Mouse (Mus musculus) limb, embryonic 13.5 days (tissue): ENCODE results near the gene 2410004P03Rik. TPM values are rescaled to one million over a fixed set of nuclear protein-coding genes. Genes with fewer than 3 reads are reported as not detected.
"Not testable (repeated sequence)": the region's sequence is repeated elsewhere in the genome, so short reads cannot be mapped to it uniquely, and the experiment has no call there.

Source experiments
- ATAC-seq: fragments of 200-750 bp; cut with Nextera tagmentation; 2 replicates; pipeline ENCODE4 v1.8.0; 2017; ENCODE audit warnings: low read depth, moderate number of reproducible peaks, moderate TSS enrichment; ENCODE audit not compliant: low FRiP score
- H3K27ac ChIP-seq: fragments of 300-500 bp; sonication (generic); 2 replicates; pipeline ENCODE4 v1.5.1; 2015; ENCODE audit warnings: inconsistent platforms, mild to moderate bottlenecking, moderate library complexity
- H3K27me3 ChIP-seq: fragments of 300-500 bp; sonication (generic); 2 replicates; pipeline ENCODE4 v1.6.1; 2015; ENCODE audit warnings: mild to moderate bottlenecking, inconsistent platforms
- H3K36me3 ChIP-seq: fragments of 300-500 bp; sonication (generic); 2 replicates; pipeline ENCODE4 v1.6.1; 2015; ENCODE audit warnings: inconsistent platforms, mild to moderate bottlenecking, moderate library complexity
- H3K4me1 ChIP-seq: fragments of 300-500 bp; sonication (generic); 2 replicates; pipeline ENCODE4 v1.6.1; 2015; ENCODE audit warnings: inconsistent platforms
- H3K4me2 ChIP-seq: fragments of 300-500 bp; sonication (generic); replicated peaks from 2 replicates; pipeline ENCODE4 v1.6.1; 2015; ENCODE audit warnings: inconsistent platforms, mild to moderate bottlenecking, moderate library complexity
- H3K4me3 ChIP-seq: fragments of 300-500 bp; sonication (generic); 2 replicates; pipeline ENCODE4 v1.5.1; 2015; ENCODE audit warnings: moderate library complexity, mild to moderate bottlenecking, inconsistent platforms
- H3K9ac ChIP-seq: fragments of 300-500 bp; sonication (generic); 2 replicates; pipeline ENCODE4 v1.6.1; 2015; ENCODE audit warnings: mild to moderate bottlenecking, inconsistent platforms
- H3K9me3 ChIP-seq: fragments of 300-500 bp; sonication (generic); 2 replicates; pipeline ENCODE4 v1.6.1; 2016; ENCODE audit warnings: inconsistent platforms
- WGBS: fragments of 180-500 bp; shearing (Covaris S2); methylation state at CpG from one replicate; pipeline ENCODE4 v1.1.7; 2015; 5-methylcytosine and 5-hydroxymethylcytosine counted together
- polyA plus RNA-seq: library from polyadenylated mRNA; unstranded; fragments of >200 nt; fragmentation: Nextera tagmentation; extraction: Ambion mirVana; gene quantifications from 2 replicates; pipeline ENCODE4 v1.2.1, GENCODE M21; 2015

Gene 2410004P03Rik
- polyA plus RNA-seq, 1 experiment from 2014 or later = 0.52 TPM

DNA sequence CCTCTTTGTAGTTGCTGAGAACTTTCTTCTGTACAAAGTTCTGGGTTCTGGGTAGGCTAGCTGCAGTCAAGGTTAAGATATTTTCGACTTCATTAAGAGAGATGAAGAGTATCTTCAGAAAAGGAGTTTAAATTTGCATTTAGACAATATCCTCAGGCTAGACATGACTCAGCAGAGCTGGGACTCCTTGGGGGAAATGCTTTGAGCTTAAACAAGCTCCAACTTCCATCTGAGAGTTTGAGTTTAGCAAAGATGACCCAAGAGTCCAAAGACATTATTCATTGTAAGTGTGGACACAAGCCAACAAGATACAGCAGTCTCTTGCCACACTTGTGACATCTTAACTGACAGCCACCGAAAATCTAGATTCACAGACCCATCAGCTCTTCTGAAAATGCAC lies 27.9 kb upstream of the 2410004P03Rik start:
- Histone ChIP-seq H3K4me3 (no peak overlapping the region), H3K27ac (no peak overlapping the region), H3K9ac (no peak overlapping the region), H3K9me3 (no peaks in the 10 kb centered on the region), H3K36me3 (no peaks in the 10 kb centered on the region), H3K4me1 (peaks cover 8% of the 10 kb centered on the region; the same call in 1 of the 2 replicates), H3K27me3 (no peaks in the 10 kb centered on the region), H3K4me2 (no peak overlapping the region)
- no peak for ATAC-seq
- 71% methylated on average over 2 of the region's 2 CpGs for WGBS

GRCm38 (mm10) chr12:17038246-17038645 lies 26.7 kb upstream of the 2410004P03Rik start:
- Histone ChIP-seq H3K4me3 (no peak overlapping the region), H3K9me3 (no peaks in the 10 kb centered on the region), H3K4me2 (no peak overlapping the region), H3K4me1 (peaks cover 8% of the 10 kb centered on the region; the same call in 1 of the 2 replicates), H3K27ac (no peak overlapping the region), H3K9ac (no peak overlapping the region), H3K36me3 (no peaks in the 10 kb centered on the region), H3K27me3 (no peaks in the 10 kb centered on the region)
- no peak for ATAC-seq
- WGBS = 81% methylated on average over 6 of the region's 6 CpGs

DNA sequence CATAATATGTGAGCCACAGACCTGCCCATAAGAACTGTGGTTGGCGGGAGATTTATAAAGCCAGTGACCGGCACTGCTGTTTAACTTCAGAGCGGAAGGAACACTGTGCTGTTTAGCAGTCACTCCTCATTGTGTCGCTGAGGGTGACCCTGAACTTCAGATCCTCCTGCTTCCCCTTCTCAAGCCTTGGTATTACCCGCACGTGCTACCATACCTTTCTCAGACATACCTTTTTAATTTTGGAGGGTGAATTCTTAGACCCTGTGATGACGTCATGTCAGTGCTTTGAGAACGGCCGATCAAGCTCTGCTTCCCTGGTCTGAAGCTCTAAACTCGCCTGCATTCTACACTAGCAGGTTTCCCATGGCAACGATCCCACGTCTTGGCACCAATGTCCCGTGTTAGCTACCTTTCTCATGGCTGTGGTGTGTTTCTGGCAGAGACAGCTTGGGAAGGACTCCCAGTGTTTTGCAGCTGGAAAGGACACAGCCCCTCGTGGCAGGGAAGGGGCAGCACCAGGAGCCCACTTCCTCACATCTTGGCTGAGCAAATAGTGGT lies 25.6 kb upstream of the 2410004P03Rik start:
- ATAC-seq = 0 out of 2 replicates have a peak, but pooled peaks have one; percentile 18
- no peaks in the 10 kb centered on the region for H3K36me3 ChIP-seq
- no peak overlapping the region for H3K9ac ChIP-seq
- no peak overlapping the region for H3K27ac ChIP-seq
- H3K4me2 ChIP-seq = no peak overlapping the region; the same call in 1 of the 2 replicates
- H3K9me3 ChIP-seq = no peaks in the 10 kb centered on the region
- H3K27me3 ChIP-seq = no peaks in the 10 kb centered on the region
- WGBS = 40% methylated on average over 14 of the region's 14 CpGs
- no peak overlapping the region for H3K4me3 ChIP-seq
- peaks cover 8% of the 10 kb centered on the region; the same call in 1 of the 2 replicates for H3K4me1 ChIP-seq

GRCm38 (mm10) chr12:17036532-17036931 lies 25.0 kb upstream of the 2410004P03Rik start:
- Histone ChIP-seq H3K9ac (no peak overlapping the region), H3K4me2 (no peak overlapping the region), H3K27ac (no peak overlapping the region), H3K36me3 (no peaks in the 10 kb centered on the region), H3K9me3 (no peaks in the 10 kb centered on the region), H3K4me1 (peaks cover 8% of the 10 kb centered on the region; the same call in 1 of the 2 replicates), H3K27me3 (0 out of 2 replicates have a peak, but pooled peaks cover under 1% of the 10 kb centered on the region), H3K4me3 (no peak overlapping the region)
- WGBS = 45% methylated on average over 9 of the region's 9 CpGs
- ATAC-seq = no peak

DNA sequence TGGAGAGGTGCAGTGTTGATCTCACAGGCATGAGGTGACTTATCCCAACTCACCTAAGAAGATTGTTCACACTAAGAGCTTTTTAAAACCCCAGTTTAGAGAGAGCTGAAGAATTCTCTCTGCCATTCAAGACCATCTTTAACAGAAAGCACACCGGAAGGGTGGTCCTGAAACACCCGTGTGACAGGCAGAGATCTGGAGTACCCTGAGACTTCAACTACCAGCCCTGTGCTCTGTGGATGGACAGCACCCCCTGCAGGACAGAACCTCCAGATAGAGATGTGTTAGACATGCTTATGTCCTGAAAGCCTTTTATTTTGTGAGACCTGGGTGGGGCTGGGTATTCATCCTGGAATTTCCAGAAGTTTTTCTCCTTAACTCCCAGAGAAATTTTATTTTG lies 23.6 kb upstream of the 2410004P03Rik start:
- Histone ChIP-seq H3K4me2 (no peak overlapping the region), H3K27me3 (0 out of 2 replicates have a peak, but pooled peaks cover 4% of the 10 kb centered on the region), H3K9me3 (no peaks in the 10 kb centered on the region), H3K27ac (no peak overlapping the region), H3K36me3 (no peaks in the 10 kb centered on the region), H3K4me3 (no peak overlapping the region), H3K4me1 (peaks cover 8% of the 10 kb centered on the region; the same call in 1 of the 2 replicates), H3K9ac (no peak overlapping the region)
- no peak; the same call in 1 of the 2 replicates for ATAC-seq
- 65% methylated on average over 2 of the region's 2 CpGs for WGBS

DNA sequence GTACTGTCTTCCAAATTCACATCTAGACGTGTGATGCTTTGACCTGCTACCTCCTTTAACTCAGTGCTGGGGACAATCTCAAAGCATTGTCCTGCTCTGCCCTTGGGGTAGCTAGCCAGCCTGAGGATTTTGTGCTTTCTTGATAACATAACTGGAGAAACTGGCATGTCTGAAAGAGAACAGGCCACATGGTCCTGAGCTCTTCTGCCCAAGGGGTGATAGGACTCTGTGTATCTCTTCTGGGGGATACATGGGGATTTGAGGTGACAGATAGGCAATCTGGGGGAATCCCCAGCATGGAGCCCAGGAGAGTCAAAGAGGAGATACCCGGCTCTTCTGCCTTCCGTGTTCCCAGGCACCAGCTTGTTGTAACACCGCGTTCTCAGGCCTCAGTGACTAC lies 23.1 kb upstream of the 2410004P03Rik start:
- 71% methylated on average over 5 of the region's 5 CpGs for WGBS
- Histone ChIP-seq H3K4me2 (no peak overlapping the region), H3K36me3 (no peaks in the 10 kb centered on the region), H3K9ac (no peak overlapping the region), H3K27me3 (0 out of 2 replicates have a peak, but pooled peaks cover 4% of the 10 kb centered on the region), H3K4me1 (peaks cover 8% of the 10 kb centered on the region; the same call in 1 of the 2 replicates), H3K9me3 (no peaks in the 10 kb centered on the region), H3K4me3 (no peak overlapping the region), H3K27ac (no peak overlapping the region)
- no peak for ATAC-seq

DNA sequence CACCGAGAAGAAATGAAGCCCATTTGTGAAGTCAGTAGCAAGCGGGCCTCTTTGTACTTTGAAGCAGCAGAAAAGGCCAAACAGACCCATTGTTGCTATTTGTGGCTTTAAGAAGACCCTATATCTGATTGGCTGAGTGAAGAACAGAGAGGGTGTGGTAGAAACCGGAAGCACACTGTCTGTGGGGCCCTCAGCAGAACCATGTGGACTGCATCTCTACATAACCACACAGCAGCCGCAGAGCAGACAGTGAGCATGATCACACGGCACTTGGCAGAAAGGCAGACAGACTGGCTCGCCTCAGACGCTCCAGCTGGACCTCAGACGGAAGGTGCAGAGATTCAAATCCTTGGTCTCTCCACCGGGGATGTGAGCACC lies 21.9 kb upstream of the 2410004P03Rik start:
- ATAC-seq = no peak
- 78% methylated on average over 9 of the region's 9 CpGs for WGBS
- H3K27ac ChIP-seq = no peak overlapping the region

GRCm38 (mm10) chr12:17032694-17033463 lies 21.4 kb upstream of the 2410004P03Rik start:
- H3K4me1 ChIP-seq = peaks cover 8% of the 10 kb centered on the region; the same call in 1 of the 2 replicates
- no peak overlapping the region for H3K27ac ChIP-seq
- H3K36me3 ChIP-seq = no peaks in the 10 kb centered on the region
- H3K9me3 ChIP-seq = no peaks in the 10 kb centered on the region; the same call in 1 of the 2 replicates
- no peak overlapping the region for H3K4me3 ChIP-seq
- H3K4me2 ChIP-seq = no peak overlapping the region
- 0 out of 2 replicates have a peak, but pooled peaks cover 4% of the 10 kb centered on the region for H3K27me3 ChIP-seq
- ATAC-seq = no peak
- WGBS = 40% methylated on average over 13 of the region's 13 CpGs
- H3K9ac ChIP-seq = no peak overlapping the region

More for the DNA sequence above, 21.9 kb upstream of the 2410004P03Rik start:
- Histone ChIP-seq H3K4me2 (no peak overlapping the region), H3K4me3 (no peak overlapping the region), H3K4me1 (peaks cover 8% of the 10 kb centered on the region; the same call in 1 of the 2 replicates), H3K9me3 (no peaks in the 10 kb centered on the region; the same call in 1 of the 2 replicates), H3K9ac (no peak overlapping the region), H3K27me3 (0 out of 2 replicates have a peak, but pooled peaks cover 4% of the 10 kb centered on the region), H3K36me3 (no peaks in the 10 kb centered on the region)

- no peaks in the 10 kb centered on the region for H3K36me3 ChIP-seq
- H3K9ac ChIP-seq = no peak overlapping the region
- no peak for ATAC-seq
- H3K27me3 ChIP-seq = no peaks in the 10 kb centered on the region
- peaks cover 5% of the 10 kb centered on the region; the same call in 1 of the 2 replicates for H3K9me3 ChIP-seq
- no peak overlapping the region for H3K4me2 ChIP-seq
- H3K4me1 ChIP-seq = no peaks in the 10 kb centered on the region
- WGBS = 91% methylated on average over 6 of the region's 6 CpGs
- H3K4me3 ChIP-seq = no peak overlapping the region
- H3K27ac ChIP-seq = no peak overlapping the region
Observed at GRCm38 (mm10) chr12:17024554-17025110, 13.1 kb upstream of the 2410004P03Rik start.

DNA sequence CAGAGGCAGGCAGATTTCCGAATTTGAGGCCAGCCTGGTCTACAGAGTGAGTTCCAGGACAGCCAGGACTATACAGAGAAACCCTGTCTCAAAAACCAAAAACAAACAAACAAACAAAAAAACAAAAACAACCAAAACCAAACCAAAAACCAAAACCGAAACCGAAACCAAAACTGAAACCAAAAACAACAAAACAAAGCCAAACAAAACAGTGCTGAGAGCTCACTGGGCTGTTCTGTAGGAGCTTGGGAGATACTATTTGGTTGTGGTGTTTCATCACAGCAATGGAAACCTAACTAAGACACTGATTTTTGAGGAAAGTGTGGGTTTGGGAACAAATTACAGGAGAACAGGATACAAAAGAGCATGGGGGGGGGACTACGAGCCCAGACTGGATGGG lies 10.6 kb upstream of the 2410004P03Rik start:
- Histone ChIP-seq H3K9me3 (peaks cover 5% of the 10 kb centered on the region; the same call in 1 of the 2 replicates), H3K27ac (no peak overlapping the region), H3K4me3 (no peak overlapping the region), H3K9ac (no peak overlapping the region), H3K27me3 (no peaks in the 10 kb centered on the region), H3K4me2 (no peak overlapping the region), H3K36me3 (no peaks in the 10 kb centered on the region), H3K4me1 (no peaks in the 10 kb centered on the region)
- 80% methylated on average over 4 of the region's 4 CpGs for WGBS
- ATAC-seq = no peak

DNA sequence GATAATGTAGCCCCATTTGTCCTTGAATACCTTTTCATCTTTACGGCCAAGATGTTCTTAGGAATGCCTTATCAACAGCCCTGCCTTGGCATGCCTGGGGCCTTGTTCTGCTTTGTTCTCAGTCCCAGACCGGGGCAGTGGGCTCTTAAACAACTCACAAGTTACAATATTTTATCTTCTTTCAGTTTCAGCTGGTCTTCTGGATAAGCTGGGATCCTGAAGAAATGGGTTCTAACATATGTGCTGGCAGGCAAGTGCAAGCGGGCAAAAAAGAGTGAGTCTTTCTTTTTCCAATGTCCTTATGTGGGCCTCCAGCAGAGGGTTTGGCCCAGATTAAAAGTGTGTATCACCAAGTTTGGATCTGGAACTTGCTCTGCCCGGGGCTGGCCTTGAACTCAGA lies 9.6 kb upstream of the 2410004P03Rik start:
- H3K27ac ChIP-seq, H3K36me3 ChIP-seq, H3K4me2 ChIP-seq, ATAC-seq, H3K9ac ChIP-seq, H3K27me3 ChIP-seq, H3K4me3 ChIP-seq, H3K9me3 ChIP-seq, H3K4me1 ChIP-seq: not testable (repeated sequence)
- 87% methylated on average over 4 of the region's 4 CpGs for WGBS

- Histone ChIP-seq H3K4me1 (no peaks in the 10 kb centered on the region), H3K36me3 (no peaks in the 10 kb centered on the region), H3K27ac (no peak overlapping the region), H3K4me3 (no peak overlapping the region), H3K27me3 (no peaks in the 10 kb centered on the region), H3K9me3 (peaks cover 2% of the 10 kb centered on the region; the same call in 1 of the 2 replicates), H3K4me2 (no peak overlapping the region), H3K9ac (no peak overlapping the region)
- ATAC-seq = no peak
- 36% methylated on average over 4 of the region's 4 CpGs for WGBS
Observed at GRCm38 (mm10) chr12:17018468-17018867, 6.9 kb upstream of the 2410004P03Rik start.
